Mouse (Mus musculus): ENCODE results near the gene Zfp2.
A peak's percentile ranks its signal among the peaks of the same experiment; 100 is the strongest.

The Zfp2 gene

GRCm38 (mm10) chr11:50878641-50879040 is 37.3 kb downstream of the Zfp2 start:
- peak; percentile 77 for DNase-seq (ENCODE audit: low read depth, low spot score)

- DNase-seq (ENCODE audit: low read depth, low spot score): no peak
Observed at GRCm38 (mm10) chr11:50850989-50851601, 64.9 kb downstream of the Zfp2 start.

GRCm38 (mm10) chr11:50850177-50850735 is 65.7 kb downstream of the Zfp2 start, which contains the start of gene Grm6:
Grm6 (plus strand) TSS chr11:50850685.
- no peak for DNase-seq (ENCODE audit: low read depth, low spot score)

- DNase-seq (ENCODE audit: low read depth, low spot score): no peak
Observed at GRCm38 (mm10) chr11:50849310-50849709, 66.7 kb downstream of the Zfp2 start.
